21 mouse cellular contexts compared by ENCODE assay signal in genomic region chr9:16046686-16047085, GRCm38 (mm10).
DNase-seq lines count a peak whose midpoint lies in the region; ATAC-seq and TF ChIP-seq lines count a peak whose summit lies in the region.
"Had no signal": no experiment of that assay in that cellular context is flagged by ENCODE, and none has a peak within 500 bp of the region (broad histone marks: within the 10 kb centered on the region; RNA-seq: fewer than 3 reads in every experiment).

No protein-coding gene starts in this region.

- H3K4me2 ChIP-seq in forebrain, postnatal 0 days (ENCODE audit: low read depth) = no peak overlapping the region
- H3K4me2 ChIP-seq: heart, embryonic 11.5 days; heart, embryonic 15.5 days; hindbrain, embryonic 14.5 days had no signal

- no peaks in the 10 kb centered on the region for H3K9me3 ChIP-seq in forebrain, postnatal 0 days (ENCODE audit: low read length)
- H3K9me3 ChIP-seq: embryonic facial prominence, embryonic 10.5 days; forebrain, embryonic 10.5 days; heart, embryonic 15.5 days had no signal

- no peak overlapping the region for H3K9ac ChIP-seq in forebrain, postnatal 0 days
- H3K9ac ChIP-seq: heart, embryonic 15.5 days; hindbrain, embryonic 14.5 days had no signal

- no peaks in the 10 kb centered on the region for H3K4me1 ChIP-seq in forebrain, postnatal 0 days (ENCODE audit: insufficient read depth)
- H3K4me1 ChIP-seq: embryonic facial prominence, embryonic 10.5 days; heart, embryonic 15.5 days had no signal

- no peak for TF ChIP-seq CTCF in forebrain, postnatal 0 days (IDR thresholded peaks at IDR 0.05; ENCODE audit: low read depth)

- 92% methylated on average over 2 of the region's 2 CpGs for WGBS in forebrain, postnatal 0 days

- no peak overlapping the region for H3K4me3 ChIP-seq in forebrain, postnatal 0 days (ENCODE audit: low read depth, low read length)
- H3K4me3 ChIP-seq: embryonic facial prominence, embryonic 10.5 days; erythroblast, embryonic 14.5 days; forebrain, embryonic 10.5 days; heart, adult 2 months; heart, embryonic 15.5 days had no signal

- peak; percentile 21 for DNase-seq in layer of hippocampus, adult 9-11 months
- no peak for DNase-seq in layer of hippocampus, postnatal 25 days (ENCODE audit: extremely low spot score in 1 of 2, low spot score in 1 of 2)
- peak; percentile 39 for DNase-seq in 416B (ENCODE audit: low read depth)
- DNase-seq in adrenal gland, adult 8-10 months = peak; percentile 45
- peak; percentile 49 to 65 for DNase-seq in adrenal gland, postnatal 36 days
- no peak for DNase-seq in forebrain, postnatal 0 days
- DNase-seq in heart, adult 11 months = no peak
- DNase-seq: cerebellum, adult 2 months; cerebellum, postnatal 10 days; gastrocnemius, postnatal 36 days; heart, adult 2 months; heart, postnatal 14 days; kidney, adult 11 months had no signal

- H3K27me3 ChIP-seq in forebrain, postnatal 0 days (ENCODE audit: insufficient read depth, low read length) = no peaks in the 10 kb centered on the region
- H3K27me3 ChIP-seq: heart, embryonic 15.5 days had no signal

- no peaks in the 10 kb centered on the region for H3K36me3 ChIP-seq in forebrain, postnatal 0 days (ENCODE audit: insufficient read depth)
- H3K36me3 ChIP-seq: embryonic facial prominence, embryonic 10.5 days; forebrain, embryonic 10.5 days; heart, embryonic 15.5 days had no signal

- ATAC-seq in erythroblast, adult 5-6 weeks (replicated peaks; ENCODE audit: low FRiP score, poor library complexity, severe bottlenecking) = no peak
- no peak for ATAC-seq in forebrain, postnatal 0 days
- ATAC-seq: forebrain, embryonic 14.5 days had no signal

- no peak overlapping the region for H3K27ac ChIP-seq in forebrain, postnatal 0 days (ENCODE audit: low read depth, low read length)
- H3K27ac ChIP-seq: embryonic facial prominence, embryonic 10.5 days; forebrain, embryonic 10.5 days; heart, adult 2 months; heart, embryonic 15.5 days; hindbrain, embryonic 14.5 days had no signal

Comparison
In these comparisons a context has a peak if more than half of its experiments do, and no peak if none do; other contexts are left out.
1. DNase-seq: peak in layer of hippocampus, adult 9-11 months (single experiment), 416B (single experiment), adrenal gland, adult 8-10 months (single experiment) and adrenal gland, postnatal 36 days (2 of 2); none in layer of hippocampus, postnatal 25 days (0 of 2), forebrain, postnatal 0 days (single experiment) and heart, adult 11 months (single experiment).